Mouse (Mus musculus) right cerebral cortex, postnatal 4 days (tissue): ENCODE results near the gene Got1.

Source experiments
- DNase-seq: peaks from one replicate; pipeline ENCODE4 v3.0.0-alpha.2; 2022

Got1 gene

GRCm38 (mm10) chr19:43479431-43479830 is 45.0 kb downstream of the Got1 start:
- no peak for DNase-seq

- peak; percentile 68 for DNase-seq
These were observed 45.5 kb downstream of the Got1 start for GRCm38 (mm10) chr19:43478891-43479290.

- DNase-seq, result no peak
These were observed 47.0 kb downstream of the Got1 start for GRCm38 (mm10) chr19:43477436-43477835.

- DNase-seq, result no peak
These were observed 48.3 kb downstream of the Got1 start for GRCm38 (mm10) chr19:43476063-43476462.

- no peak for DNase-seq
These were observed 48.8 kb downstream of the Got1 start for GRCm38 (mm10) chr19:43475642-43476041.

- DNase-seq, result no peak
These were observed 51.6 kb downstream of the Got1 start for GRCm38 (mm10) chr19:43472781-43473180.

- DNase-seq, result no peak
These were observed 52.1 kb downstream of the Got1 start for GRCm38 (mm10) chr19:43472331-43472730.

- no peak for DNase-seq
These were observed 55.1 kb downstream of the Got1 start for GRCm38 (mm10) chr19:43469333-43469732.

GRCm38 (mm10) chr19:43467927-43468685 is 56.3 kb downstream of the Got1 start:
- DNase-seq, result no peak

- no peak for DNase-seq
These were observed 58.7 kb downstream of the Got1 start for GRCm38 (mm10) chr19:43465601-43466255.

GRCm38 (mm10) chr19:43465076-43465475 is 59.3 kb downstream of the Got1 start:
- no peak for DNase-seq

GRCm38 (mm10) chr19:43464294-43464687 is 60.1 kb downstream of the Got1 start:
- DNase-seq, result no peak

GRCm38 (mm10) chr19:43463546-43464293 is 60.7 kb downstream of the Got1 start:
- no peak for DNase-seq

- no peak for DNase-seq
These were observed 62.3 kb downstream of the Got1 start for GRCm38 (mm10) chr19:43462141-43462540.

GRCm38 (mm10) chr19:43460481-43460880 is 63.9 kb downstream of the Got1 start:
- DNase-seq, result no peak

GRCm38 (mm10) chr19:43459948-43460347 is 64.5 kb downstream of the Got1 start:
- DNase-seq, result no peak

GRCm38 (mm10) chr19:43453025-43453424 is 71.4 kb downstream of the Got1 start:
- no peak for DNase-seq

GRCm38 (mm10) chr19:43452176-43452575 is 72.2 kb downstream of the Got1 start:
- no peak for DNase-seq

GRCm38 (mm10) chr19:43451563-43451962 is 72.8 kb downstream of the Got1 start:
- no peak for DNase-seq
